Mouse (Mus musculus) urinary bladder, adult 2 months (tissue): ENCODE measurements around the gene 9930104L06Rik. TPM values are rescaled to one million over a fixed set of nuclear protein-coding genes. Genes with fewer than 3 reads are reported as not detected.
A peak's percentile ranks its signal among the peaks of the same experiment; 100 is the strongest.

Source experiments
- DNase-seq: peaks from one replicate; pipeline ENCODE4 v3.0.0; 2022; ENCODE audit warnings: low spot score
- polyA plus RNA-seq: library from polyadenylated mRNA; depleted of rRNA; stranded (reverse); fragments of >200 nt; gene quantifications from 2 replicates; pipeline ENCODE4 v1.2.3, GENCODE M21; 2012

The 9930104L06Rik gene
- polyA plus RNA-seq, 1 experiment = 17.8 TPM

DNA sequence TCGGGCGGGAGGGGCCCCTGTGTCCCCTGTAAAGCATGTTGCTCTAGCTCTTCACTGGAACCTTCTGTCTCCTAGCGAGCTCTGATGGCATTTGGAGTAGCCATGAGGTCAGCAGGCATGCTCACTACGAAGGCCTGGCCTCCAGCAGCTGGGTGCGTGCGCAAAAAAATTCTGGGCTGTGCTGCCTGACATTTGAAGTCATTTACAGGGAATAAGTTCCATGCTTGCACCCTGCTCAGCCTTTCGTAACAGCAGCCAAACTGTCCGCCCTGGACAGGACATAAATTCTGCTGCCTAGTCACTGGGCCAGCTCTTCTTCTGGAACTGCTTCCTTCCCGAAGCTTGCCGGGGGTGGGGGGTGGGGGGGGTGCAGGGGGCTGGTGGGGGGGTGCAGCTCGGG lies 22.2 kb downstream of the 9930104L06Rik start:
- DNase-seq = no peak

DNA sequence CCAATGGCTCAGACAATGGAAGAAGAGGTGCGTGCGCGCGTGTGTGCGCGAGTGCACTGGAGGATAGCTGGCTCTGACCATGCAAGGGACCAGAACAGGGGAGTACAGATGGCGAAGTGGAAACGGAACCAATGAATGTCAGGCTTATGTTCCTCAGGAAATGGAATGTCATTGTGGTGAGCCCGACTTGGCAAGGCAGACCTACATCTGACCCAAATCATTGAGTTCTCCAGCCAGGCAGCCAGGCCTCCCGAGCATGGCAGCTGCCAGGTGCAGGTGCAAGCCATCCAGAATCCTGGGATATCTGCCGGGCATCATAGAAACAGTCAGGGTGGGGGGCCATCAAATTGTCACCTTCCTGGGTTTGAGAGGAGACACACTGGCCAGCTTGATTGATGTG lies 24.1 kb downstream of the 9930104L06Rik start:
- DNase-seq = no peak

DNA sequence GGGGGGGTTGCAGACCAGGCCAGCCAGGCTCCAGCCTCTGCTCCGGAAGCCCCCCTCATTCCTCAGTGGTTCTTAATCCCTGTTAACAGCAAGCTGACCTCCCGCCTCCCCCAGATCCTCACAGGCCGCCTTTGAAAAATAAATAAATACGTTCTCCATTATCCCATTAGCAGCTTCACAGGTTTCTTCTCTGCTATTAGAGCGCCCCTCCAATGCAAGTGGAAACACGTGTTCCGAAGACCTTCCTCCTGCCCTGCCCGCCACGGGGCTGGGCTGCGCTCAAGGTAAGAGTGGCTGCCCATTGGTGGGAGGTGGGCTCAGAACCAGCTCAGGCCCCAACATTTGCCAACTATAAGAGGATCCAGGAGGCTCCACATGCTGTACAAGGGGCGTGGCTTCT lies 25.7 kb downstream of the 9930104L06Rik start:
- no peak for DNase-seq

DNA sequence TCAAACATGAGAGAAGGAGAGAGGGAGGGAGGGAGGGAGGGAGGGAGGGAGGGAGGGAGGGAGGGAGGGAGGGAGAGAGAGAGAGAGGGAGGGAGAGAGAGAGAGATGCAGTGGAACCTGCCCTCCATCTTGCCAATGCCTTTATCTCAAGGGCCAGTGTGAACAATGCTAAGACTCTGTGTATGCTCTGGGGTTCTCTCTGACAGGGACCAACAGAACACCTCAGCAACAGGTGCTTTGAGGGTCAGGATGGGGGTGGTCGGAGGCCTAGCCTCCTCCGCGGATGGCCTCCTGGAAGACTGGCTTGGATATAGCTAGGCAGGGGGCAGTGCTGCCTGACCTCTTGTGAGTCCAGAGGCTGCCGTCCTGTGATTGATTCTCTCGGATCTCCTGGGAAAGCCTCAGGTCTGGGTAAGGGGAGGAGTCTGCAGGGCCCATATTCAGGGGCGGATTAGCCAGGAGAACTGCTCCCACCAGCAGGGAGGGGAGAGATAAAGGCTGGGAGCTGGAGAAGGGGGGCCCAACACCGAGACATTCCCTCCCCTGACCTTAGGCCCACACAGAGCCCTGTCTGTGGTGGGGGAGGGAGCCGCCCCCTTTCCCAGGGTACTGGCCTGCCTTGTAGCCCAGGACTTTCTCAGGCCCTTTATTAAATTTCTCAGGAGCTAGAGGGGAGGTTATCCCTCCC lies 28.2 kb downstream of the 9930104L06Rik start:
- DNase-seq = no peak

DNA sequence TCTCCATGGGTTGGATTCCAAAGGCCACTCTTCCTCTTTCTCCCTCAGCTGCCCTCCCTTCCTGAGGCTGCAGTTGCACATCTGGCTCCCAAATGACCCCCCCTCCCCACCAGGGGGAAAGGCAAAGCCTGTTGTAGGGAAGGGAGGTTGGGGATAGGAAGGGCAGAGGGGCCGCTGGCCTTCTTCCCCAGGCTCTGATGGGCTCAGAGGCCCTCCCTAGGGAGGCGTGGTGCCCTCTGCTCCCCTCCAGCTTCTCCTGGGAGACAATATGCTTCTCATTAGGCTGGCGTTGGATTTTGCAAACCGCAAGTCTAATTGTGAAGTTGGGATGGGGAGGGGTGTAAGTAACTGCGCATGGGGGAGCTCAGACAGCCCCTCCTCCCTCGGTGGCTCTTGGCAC lies 31.9 kb downstream of the 9930104L06Rik start:
- no peak for DNase-seq

DNA sequence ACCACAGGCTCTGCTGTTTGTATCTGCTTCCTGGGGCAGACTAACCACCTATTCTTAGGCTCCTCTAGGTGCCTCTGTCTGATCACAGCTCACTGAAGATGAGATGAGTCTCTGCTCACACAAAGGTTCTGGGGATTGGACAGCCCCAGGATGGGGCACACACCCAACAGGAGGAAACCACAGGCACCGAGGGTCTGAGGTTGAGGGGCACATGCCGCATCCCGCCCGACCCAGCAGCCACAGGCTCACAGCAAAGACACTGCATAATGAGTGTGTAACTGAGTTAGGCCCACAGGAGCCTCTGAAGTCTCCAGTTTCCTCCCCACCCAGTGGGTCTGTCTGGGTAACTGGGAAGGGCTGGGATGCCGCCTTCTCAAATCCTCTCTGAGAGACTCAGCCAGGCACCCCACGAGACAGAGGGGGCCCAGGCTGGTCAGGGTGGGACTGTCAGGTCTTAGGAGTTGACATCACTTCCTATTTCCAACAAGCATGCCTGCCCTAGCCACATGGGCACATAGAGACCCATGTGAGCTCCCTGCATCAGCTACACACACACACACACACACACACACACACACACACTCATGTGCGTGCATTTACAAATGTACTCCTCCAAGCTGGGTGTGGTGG lies 32.5 kb downstream of the 9930104L06Rik start:
- no peak for DNase-seq

DNA sequence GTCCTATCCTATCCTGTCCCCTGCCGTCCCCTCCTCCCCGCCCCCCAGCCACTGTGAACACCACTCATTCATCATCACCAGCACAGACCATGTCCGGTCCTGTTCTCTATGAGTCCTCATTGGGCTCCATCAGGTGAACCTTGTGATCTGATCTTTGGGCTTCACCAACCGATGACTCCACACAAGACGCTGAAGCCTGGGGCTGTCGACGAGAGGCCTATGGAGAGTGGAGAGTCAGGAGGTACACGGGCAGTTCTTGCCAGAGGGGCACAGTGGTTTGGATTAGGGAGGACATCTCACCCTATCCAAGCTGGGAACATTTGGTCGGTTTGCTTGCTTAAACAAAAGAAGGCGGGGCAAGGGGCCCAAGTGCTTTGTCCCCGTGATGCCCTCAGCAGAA lies 33.3 kb downstream of the 9930104L06Rik start:
- DNase-seq = no peak

DNA sequence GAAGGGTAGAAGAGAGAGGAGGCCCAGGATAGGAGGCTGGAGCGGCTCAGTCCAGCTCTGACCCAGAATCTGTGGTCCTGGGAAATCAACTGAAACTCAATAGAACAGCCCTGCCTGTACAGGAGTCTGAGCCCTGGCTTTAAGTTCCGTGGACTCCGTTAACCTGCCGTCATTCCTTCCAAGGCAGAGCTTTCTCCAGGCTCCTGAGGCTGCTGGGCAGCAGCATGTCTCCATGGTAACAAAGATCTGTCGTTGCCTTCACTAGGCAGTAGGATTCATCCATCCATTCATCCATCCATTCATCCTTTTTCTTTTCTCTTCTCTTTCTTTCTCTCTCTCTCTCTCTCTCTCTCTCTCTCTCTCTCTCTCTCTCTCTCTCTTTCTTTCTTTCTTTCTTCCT lies 33.8 kb downstream of the 9930104L06Rik start:
- no peak for DNase-seq

DNA sequence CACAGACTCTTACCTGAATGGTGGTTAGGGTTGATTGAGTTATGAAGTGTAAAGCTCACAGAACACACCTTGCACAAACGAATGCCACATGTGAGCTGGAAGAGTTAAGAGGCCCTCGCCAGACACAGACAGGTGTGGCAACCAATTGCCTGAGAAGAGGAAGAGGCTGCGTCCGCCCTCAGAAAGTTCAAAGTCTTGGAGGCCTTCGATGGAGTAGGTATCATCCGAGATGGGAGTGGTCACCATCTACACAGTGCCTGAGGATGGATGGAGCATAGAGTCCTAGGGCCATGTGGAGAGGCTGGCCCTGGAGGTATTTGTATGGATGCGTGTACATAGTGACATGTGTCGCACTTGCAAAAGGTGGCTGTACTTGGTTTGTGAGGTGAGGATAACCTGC lies 34.2 kb downstream of the 9930104L06Rik start:
- no peak for DNase-seq

DNA sequence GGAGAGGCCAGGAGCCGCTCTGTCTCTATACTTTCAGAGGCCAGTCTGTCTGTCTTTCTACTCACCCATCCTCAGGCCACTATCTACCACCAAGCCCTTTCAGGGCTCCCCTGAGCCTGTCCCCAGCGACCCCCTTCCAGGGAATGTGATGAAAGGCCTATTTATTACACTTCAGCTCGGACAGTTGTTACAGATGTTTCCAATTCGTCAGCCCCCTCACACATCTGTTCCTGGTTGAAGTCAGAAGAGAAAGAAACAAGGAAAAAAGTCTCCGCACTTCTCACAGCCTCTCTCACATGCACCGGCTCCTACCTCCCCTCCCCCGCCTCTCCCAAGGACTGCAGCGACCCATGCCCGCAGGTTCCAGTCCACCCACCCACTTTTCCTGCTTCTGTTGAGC lies 35.5 kb downstream of the 9930104L06Rik start:
- no peak for DNase-seq

DNA sequence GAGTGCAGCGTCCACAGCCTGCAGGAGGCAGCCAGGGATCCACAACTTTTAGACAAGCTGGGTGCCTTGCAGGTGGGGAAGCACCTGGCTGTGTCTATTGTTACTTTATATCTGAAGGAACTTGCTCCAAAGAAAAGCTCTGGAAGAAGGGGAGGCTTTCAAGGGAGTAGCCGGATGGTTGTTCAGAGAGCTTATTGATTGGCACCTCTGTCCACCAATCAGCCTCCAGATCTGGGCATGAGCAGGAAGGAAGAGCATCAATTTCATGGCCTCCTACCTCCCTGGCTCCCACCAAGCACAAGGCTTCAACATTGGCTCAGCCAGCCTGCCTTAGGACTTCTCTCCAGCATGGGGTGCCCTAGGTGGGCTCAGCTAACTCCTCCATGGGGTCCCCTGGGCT lies 36.4 kb downstream of the 9930104L06Rik start:
- DNase-seq = no peak

DNA sequence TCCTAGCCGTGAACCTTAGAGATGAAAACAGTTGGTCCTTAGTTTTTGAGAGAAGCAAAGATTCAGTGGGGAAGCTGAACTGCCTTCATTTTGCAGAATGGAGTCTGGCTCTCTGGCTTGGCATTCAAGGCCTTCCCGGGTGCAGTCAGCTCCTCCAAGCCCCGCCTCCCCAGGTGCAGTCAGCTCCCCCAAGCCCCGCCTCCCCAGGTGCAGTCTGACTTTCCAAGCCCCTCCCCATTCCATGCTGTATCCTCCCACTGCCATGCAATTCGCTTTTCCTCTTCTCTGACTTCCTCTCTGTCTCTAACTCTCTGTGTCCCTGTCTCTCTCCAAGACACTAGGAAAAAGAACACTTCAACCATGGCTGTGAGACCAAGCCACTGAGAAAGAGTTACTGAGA lies 41.4 kb downstream of the 9930104L06Rik start:
- DNase-seq = no peak

DNA sequence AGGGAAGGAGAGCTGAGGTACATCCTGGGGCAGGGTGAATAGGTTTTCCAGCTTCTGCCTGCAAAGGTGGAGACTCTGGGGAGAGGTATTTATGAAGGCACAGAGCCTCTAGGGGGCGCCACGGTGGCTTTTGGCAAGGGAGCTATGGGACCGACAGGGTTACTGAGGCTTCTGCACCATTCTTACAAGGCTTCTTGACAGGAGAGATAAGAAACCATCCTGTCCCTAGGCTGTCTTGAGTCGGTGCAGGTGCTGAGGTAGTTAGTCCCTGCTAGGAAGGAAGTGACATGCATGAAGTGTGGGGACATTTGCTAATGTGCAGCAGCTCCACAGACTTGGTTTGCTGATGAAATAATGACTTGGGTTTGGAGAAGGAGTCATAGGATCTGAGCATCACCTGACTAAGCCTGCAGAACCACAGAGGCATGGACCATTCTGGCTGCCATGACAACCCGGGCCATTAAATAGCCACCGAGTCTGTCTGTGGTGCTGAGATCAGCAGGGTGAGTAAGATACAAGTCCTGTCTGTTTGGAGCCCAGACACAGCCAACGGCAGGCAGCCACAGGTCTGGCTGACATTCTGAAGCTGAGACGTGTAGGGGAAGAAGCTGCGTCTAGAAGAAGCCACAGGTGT lies 47.2 kb downstream of the 9930104L06Rik start:
- DNase-seq = no peak

DNA sequence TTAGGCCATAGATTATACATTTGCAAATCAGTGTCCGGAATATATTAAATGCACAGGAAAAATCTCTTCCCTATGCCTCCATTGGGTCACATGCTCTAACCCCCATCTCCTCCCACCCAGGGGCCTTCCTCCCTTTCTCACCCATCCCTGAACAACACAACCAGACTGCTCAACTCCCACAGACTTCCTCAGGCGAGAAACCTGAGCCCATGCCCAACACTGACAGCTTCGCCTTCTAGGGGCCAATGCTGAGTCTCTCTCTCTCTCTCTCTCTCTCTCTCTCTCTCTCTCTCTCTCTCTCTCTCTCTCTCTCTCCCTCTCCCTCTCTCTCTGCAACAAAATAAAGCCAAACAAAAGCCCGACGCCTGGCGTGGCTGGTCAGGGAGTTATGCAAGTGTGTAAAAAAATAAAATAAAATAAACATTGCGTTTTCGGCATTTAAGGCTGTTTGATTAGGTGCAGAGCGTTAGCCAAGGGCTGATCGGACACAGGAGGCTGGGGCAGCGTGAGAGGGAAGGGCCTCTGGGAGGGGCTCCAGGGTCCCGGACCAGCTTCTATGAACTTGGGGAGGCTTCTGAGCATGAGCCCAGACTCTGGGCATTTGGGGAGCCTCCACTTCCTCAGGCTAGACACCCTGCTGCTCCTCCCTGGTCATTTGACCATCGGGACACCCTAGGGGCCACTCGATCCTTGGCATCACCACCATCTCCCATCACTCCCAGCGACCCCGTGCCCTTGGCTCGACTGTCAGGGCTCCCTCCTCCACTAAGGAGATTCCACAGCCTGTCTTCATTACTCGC lies 48.2 kb downstream of the 9930104L06Rik start:
- DNase-seq = no peak

DNA sequence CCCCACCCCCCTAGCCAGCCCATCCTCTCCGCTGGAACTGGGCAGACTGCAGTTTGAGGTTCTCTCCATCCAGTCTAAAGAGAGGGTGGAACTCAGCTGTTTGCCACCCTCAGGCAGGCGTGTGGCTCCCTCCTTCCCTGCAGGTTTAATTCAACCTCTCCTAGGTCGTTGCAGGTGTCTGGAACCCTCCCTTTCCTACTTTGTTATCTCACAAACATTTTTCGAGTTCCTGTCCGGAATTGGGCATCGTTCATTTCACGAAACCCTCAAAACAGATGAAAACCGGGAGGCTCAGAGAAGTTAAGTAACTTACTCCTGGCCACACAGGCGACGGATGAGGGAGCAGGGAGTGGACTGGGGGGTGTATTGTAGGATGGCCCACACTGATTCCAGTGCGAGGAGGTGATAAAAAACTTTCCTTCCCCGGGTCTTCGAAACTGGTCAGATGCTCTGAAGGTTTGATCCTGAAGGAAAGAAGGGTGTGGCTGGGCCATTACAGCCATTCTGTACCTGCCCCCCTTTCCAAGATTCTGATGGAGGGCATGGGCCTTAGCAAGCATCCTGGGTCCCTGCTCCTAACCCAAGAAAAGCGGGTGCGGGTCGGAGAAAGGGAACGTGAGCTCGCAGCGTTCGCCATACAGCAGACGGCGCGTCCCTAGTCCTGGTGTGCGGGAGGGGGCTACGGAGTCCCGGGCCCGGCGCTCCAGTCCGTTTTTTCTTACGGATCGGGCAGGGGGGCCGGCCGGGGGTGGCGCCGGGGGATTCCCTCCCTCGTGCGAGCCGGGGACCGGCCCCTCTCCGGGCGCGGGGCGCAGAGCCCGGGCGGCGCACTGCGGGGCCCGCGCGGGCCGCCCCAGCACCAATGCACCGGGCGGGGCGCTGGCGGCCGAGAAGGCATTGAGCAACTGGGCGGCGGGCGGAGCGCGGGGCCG lies 49.1 kb downstream of the 9930104L06Rik start, which contains the start of gene Rspo1:
Rspo1 (plus strand) TSS at position 760 of the 932 bp plus-strand sequence.
- DNase-seq = peak; percentile 31

DNA sequence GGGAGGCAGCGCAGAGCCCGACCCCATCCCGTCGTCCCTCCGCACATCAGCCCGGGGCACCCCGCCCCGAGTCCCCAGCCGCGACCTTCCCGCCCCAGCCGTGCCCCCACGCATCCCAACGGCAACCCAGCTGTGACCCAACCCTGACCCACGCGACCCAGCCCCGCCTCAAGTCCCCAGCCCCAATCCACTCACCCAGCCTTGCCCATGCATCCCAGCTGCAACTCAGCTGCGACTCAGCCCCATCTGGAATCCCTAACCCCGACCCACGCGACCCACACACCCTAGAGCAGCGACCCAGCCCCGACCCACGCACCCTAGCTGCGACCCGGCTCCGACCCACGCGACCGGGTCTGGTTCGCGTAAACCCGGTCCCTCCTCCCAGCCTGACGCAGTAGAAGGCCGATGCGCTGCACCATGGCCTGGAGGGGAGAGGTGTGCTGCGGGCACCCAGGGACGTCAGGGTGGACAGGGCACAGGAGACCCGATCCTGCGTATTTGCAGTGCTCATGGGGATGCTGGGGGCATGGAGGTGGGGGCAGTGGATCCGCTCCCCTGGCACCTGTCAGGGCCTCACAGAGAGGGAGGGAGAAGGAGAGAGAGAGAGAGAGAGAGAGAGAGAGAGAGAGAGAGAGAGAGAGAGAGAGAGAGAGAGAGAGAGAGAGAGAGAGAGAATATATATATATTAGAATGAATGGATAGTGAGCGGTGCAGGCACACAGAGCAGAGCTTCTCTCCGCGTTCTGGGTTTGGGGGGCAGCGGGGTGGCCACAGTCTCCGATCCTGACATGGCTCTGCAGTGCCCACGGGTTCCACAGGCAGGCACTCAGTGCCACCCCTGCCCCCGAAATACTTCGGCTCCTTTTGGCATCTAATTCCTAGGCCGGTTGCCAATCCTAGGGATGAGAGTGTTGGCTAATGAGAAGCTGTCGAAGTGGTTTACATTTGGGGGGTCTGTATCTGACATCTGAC lies 50.2 kb downstream of the 9930104L06Rik start:
- DNase-seq = no peak

DNA sequence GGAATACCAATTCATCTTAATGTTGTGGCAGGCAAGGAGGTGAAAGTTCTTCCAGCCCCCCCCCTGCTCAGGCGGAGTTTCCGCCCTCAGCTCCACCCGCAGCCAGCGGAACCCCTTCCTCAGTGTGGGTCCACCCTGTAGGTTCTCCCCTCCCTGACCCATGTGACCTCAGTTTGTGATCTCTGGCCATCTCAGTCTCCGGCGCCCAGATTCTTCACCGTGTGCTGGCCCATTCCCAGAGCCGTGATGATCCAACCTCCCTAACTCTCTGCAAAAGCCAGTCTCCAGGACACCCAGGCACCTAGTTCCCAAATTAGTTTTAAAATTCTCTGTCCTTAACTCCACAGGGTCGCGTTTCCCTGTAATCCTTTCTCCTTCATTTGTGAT lies 50.9 kb downstream of the 9930104L06Rik start:
- no peak for DNase-seq

DNA sequence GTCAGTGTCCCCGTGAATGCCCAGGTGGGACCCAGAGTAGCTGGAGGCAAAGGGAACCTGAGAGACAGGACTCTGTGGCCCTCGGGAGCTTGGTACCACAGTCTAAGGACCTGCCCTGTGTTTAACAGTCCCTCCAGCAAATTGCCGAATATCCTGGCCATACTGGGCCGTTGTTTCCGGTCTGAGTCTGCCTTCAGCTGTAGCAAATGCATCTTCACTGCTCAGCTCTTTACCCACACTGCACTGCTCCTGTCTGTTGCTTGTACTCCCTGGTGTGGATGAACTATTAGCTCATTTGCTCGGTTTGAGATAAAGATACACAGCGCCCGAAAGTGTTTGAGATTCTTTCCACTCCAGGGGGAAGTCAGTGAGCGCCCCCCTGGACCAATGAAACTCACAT lies 51.5 kb downstream of the 9930104L06Rik start:
- DNase-seq = no peak

DNA sequence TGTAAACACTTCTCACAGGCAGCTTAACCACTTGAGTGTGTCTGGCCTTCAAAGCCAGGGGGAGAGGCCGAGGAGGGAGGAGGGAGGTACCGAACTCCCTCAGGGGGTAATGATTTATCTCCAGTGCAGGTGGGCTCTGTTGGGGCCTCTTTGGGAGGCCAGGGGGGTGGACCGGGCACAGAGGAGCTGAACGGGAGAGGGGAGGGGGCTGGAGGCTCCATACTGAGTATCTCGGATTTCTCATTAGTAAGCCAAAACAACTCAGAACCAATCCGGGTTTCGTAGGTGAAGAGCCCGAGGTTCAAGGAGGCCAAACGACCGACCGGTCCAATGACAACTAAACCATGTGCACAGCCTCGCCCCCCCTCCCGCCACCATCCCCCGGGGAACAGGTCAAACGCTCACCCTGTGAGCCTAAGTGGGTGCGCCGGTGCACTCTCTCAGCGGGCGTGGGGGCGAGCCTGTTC lies 53.0 kb downstream of the 9930104L06Rik start:
- no peak for DNase-seq

DNA sequence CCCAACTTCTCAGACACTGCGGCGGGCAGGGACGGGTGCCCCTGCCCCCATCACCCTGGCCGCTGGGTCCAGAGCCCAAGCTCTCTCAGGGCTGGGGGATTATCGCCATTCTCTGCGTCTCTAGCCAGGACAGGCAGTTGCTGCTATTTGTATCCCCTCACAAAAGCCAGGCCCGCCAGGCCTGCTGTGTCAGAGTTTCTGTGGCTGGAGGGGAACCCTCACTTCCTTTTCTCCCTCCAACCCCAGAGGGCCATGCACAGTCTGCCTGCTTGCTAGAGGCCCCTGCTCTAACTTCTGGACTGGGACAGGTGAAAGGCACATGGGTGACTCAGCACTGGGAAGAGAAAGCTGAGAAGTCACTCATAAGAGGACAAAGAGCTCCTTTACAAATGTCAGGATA lies 53.5 kb downstream of the 9930104L06Rik start:
- DNase-seq = no peak
